Mouse (Mus musculus): ENCODE measurements at regions not wholly inside any gene's neighbourhood (a gene's known extent, or its start where the extent isn't known, plus 50 kb on each side); places are given as distances from the start of the nearest gene placed in this dataset.

- DNase-seq (ENCODE audit: low spot score) = peak; percentile 15
Observed at GRCm38 (mm10) chr1:174999265-175000200, 77.9 kb upstream of the Grem2 start.

GRCm38 (mm10) chr1:174992520-174992919 lies 70.9 kb upstream of the Grem2 start:
- no peak for DNase-seq (ENCODE audit: low spot score)

DNA sequence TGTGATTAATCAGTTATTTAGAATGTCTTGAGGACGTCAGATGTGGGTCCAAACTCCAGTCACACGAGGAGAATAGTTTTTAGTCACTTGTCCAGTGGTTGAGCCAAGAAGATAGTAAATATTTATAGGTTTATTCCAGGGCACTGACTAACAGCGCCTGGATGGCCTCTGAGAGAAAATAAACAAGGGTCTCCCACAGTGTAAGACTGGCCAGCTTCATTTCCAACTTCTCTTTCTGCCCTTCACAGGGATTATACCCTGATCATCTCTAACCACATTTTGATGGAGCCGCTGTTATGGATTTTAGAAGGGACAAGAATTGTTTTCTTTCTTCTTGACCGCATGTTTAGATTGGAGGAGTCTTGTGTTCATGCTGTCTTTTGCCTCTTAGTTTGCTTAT lies 67.0 kb upstream of the Grem2 start:
- DNase-seq (ENCODE audit: low spot score) = no peak

GRCm38 (mm10) chr1:174971895-174972294 lies 50.3 kb upstream of the Grem2 start:
- DNase-seq (ENCODE audit: low spot score) = no peak

Measured in gastrocnemius, adult 18-20 months (tissue).